ENCODE assay signal across 11 mouse cellular contexts in the genomic region with DNA sequence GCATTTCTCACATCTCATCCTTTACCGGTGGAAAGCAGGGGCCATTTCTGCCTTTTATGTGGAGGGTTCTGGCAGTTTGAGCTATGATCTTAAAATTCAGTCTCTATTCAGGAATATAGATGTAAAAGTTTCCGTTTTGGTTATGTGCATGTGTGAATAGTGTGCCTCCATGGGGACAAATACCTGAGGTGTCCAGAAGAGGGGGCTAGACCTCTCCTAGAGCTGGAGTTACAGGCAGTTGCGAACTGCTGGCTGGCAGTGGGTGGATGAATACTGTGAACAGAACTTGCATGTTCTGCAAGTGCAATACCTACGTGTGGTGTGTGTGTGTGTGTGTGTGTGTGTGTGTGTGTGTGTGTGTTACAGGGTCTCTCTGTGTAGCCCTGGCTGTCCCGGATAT. TPM values are rescaled to one million over a fixed set of nuclear protein-coding genes. Genes with fewer than 3 reads are reported as not detected.
DNase-seq lines count a peak whose midpoint lies in the region; ATAC-seq and TF ChIP-seq lines count a peak whose summit lies in the region.
"Had no signal": no experiment of that assay in that cellular context is flagged by ENCODE, and none has a peak within 500 bp of the region (broad histone marks: within the 10 kb centered on the region; RNA-seq: fewer than 3 reads in every experiment).

No protein-coding gene starts in this region.

- H3K36me3 ChIP-seq in kidney, postnatal 0 days (ENCODE audit: insufficient read depth, low read length) = no peaks in the 10 kb centered on the region
- H3K36me3 ChIP-seq in kidney, embryonic 15.5 days = no peaks in the 10 kb centered on the region
- H3K36me3 ChIP-seq in liver, postnatal 0 days (replicated peaks; ENCODE audit: insufficient read depth, low read length) = no peaks in the 10 kb centered on the region
- H3K36me3 ChIP-seq in heart, embryonic 12.5 days = no peaks in the 10 kb centered on the region
- H3K36me3 ChIP-seq: hindbrain, embryonic 15.5 days; midbrain, embryonic 15.5 days had no signal

- TF ChIP-seq EP300 in liver, postnatal 0 days (IDR thresholded peaks at IDR 0.05; ENCODE audit: low read depth) = no peak

- H3K9ac ChIP-seq in kidney, postnatal 0 days (ENCODE audit: low read depth, low read length) = no peak overlapping the region
- no peak overlapping the region for H3K9ac ChIP-seq in kidney, embryonic 15.5 days
- no peak overlapping the region for H3K9ac ChIP-seq in liver, postnatal 0 days (replicated peaks)
- H3K9ac ChIP-seq in heart, embryonic 12.5 days = no peak overlapping the region
- H3K9ac ChIP-seq: hindbrain, embryonic 15.5 days; midbrain, embryonic 15.5 days had no signal

- 77% methylated on average over 5 of the region's 5 CpGs for WGBS in kidney, postnatal 0 days
- 69% methylated on average over 5 of the region's 5 CpGs for WGBS in kidney, embryonic 15.5 days
- 67% methylated on average over 5 of the region's 5 CpGs for WGBS in liver, postnatal 0 days (ENCODE audit: insufficient replicate concordance)
- WGBS in heart, embryonic 12.5 days = 72% methylated on average over 5 of the region's 5 CpGs

- H3K4me2 ChIP-seq in kidney, postnatal 0 days (ENCODE audit: low read length) = no peak overlapping the region
- H3K4me2 ChIP-seq in kidney, embryonic 15.5 days = no peak overlapping the region
- H3K4me2 ChIP-seq in liver, postnatal 0 days (ENCODE audit: low read depth, low read length) = no peak overlapping the region
- no peak overlapping the region for H3K4me2 ChIP-seq in heart, embryonic 12.5 days
- H3K4me2 ChIP-seq: hindbrain, embryonic 15.5 days; midbrain, embryonic 15.5 days had no signal

- peaks cover 26% of the 10 kb centered on the region for H3K27me3 ChIP-seq in kidney, postnatal 0 days (ENCODE audit: insufficient read depth, low read length)
- peaks cover 52% of the 10 kb centered on the region for H3K27me3 ChIP-seq in kidney, embryonic 15.5 days
- peaks cover 24% of the 10 kb centered on the region for H3K27me3 ChIP-seq in liver, postnatal 0 days (ENCODE audit: insufficient read depth, low read length)
- peaks cover 26% of the 10 kb centered on the region for H3K27me3 ChIP-seq in heart, embryonic 12.5 days (replicated peaks)

- peak; percentile 40; the same call in 1 of the 2 replicates for TF ChIP-seq CTCF in kidney, postnatal 0 days (IDR thresholded peaks at IDR 0.05; ENCODE audit: low read depth)
- peak; percentile 53 for TF ChIP-seq CTCF in liver, postnatal 0 days (IDR thresholded peaks at IDR 0.05; ENCODE audit: low read depth)

- DNase-seq in kidney, postnatal 0 days (ENCODE audit: low spot score) = no peak
- peak; percentile 31 to 40 for DNase-seq in B cell, adult 2 months
- peak; percentile 42 for DNase-seq in MEL-GATA-1-ER (ENCODE audit: extremely low read depth, low read depth)
- DNase-seq in liver, postnatal 0 days = peak; percentile 39
- no peak for DNase-seq in adrenal gland, adult 18-20 months (ENCODE audit: low spot score in 2 of 2)
- DNase-seq: kidney, postnatal 36 days had no signal

- H3K4me3 ChIP-seq in kidney, postnatal 0 days (replicated peaks; ENCODE audit: low read depth, low read length) = no peak overlapping the region
- no peak overlapping the region for H3K4me3 ChIP-seq in kidney, embryonic 15.5 days (replicated peaks)
- H3K4me3 ChIP-seq in liver, postnatal 0 days (ENCODE audit: low read depth, low read length) = no peak overlapping the region
- no peak overlapping the region for H3K4me3 ChIP-seq in heart, embryonic 12.5 days
- H3K4me3 ChIP-seq: hindbrain, embryonic 15.5 days; midbrain, embryonic 15.5 days had no signal

- 0 out of 2 replicates have a peak, but pooled peaks cover 4% of the 10 kb centered on the region for H3K4me1 ChIP-seq in kidney, postnatal 0 days (replicated peaks; ENCODE audit: insufficient read depth, low read length)
- peaks cover 26% of the 10 kb centered on the region for H3K4me1 ChIP-seq in kidney, embryonic 15.5 days
- H3K4me1 ChIP-seq in liver, postnatal 0 days (ENCODE audit: insufficient read depth) = peaks cover 20% of the 10 kb centered on the region
- H3K4me1 ChIP-seq in heart, embryonic 12.5 days (replicated peaks) = peaks cover 24% of the 10 kb centered on the region

- no peaks in the 10 kb centered on the region for H3K9me3 ChIP-seq in kidney, postnatal 0 days (replicated peaks; ENCODE audit: low read length)
- H3K9me3 ChIP-seq in kidney, embryonic 15.5 days (replicated peaks) = no peaks in the 10 kb centered on the region
- no peaks in the 10 kb centered on the region for H3K9me3 ChIP-seq in liver, postnatal 0 days (ENCODE audit: low read length)
- no peaks in the 10 kb centered on the region for H3K9me3 ChIP-seq in heart, embryonic 12.5 days (replicated peaks)
- H3K9me3 ChIP-seq: hindbrain, embryonic 15.5 days; midbrain, embryonic 15.5 days had no signal

- no peak overlapping the region for H3K27ac ChIP-seq in kidney, postnatal 0 days
- no peak overlapping the region for H3K27ac ChIP-seq in kidney, embryonic 15.5 days
- no peak overlapping the region for H3K27ac ChIP-seq in liver, postnatal 0 days (ENCODE audit: low read depth)
- H3K27ac ChIP-seq in heart, embryonic 12.5 days (ENCODE audit: poor library complexity, severe bottlenecking) = no peak overlapping the region
- H3K27ac ChIP-seq: hindbrain, embryonic 15.5 days; midbrain, embryonic 15.5 days had no signal

- no peak for ATAC-seq in kidney, postnatal 0 days (replicated peaks; ENCODE audit: low FRiP score, low read depth)
- ATAC-seq in kidney, embryonic 15.5 days (replicated peaks; ENCODE audit: low FRiP score) = no peak
- no peak for ATAC-seq in liver, postnatal 0 days
- ATAC-seq in heart, embryonic 12.5 days (ENCODE audit: insufficient number of reproducible peaks, low FRiP score) = no peak
- ATAC-seq: midbrain, embryonic 15.5 days had no signal

RNA-seq across cellular contexts. Expression of a gene that starts 2.7 kb away (rescaled TPM):
- polyA plus RNA-seq in kidney, postnatal 0 days (2015; fragmentation: Nextera tagmentation; extraction: Ambion mirVana) = 0.05 and 0.11 TPM in 2 replicates
- 0.23 TPM in 2 replicates for polyA plus RNA-seq in kidney, embryonic 15.5 days (2015; fragmentation: Nextera tagmentation; extraction: Ambion mirVana)
- 0.02 TPM in 1 of 2 replicates, not detected in the other for polyA plus RNA-seq in liver, postnatal 0 days (2015; fragmentation: Nextera tagmentation; extraction: Ambion mirVana)
- total RNA-seq in adrenal gland, adult 18-20 months (2021) = under 1 TPM; 0.29 to 0.30 TPM
- 0.82 TPM in 2 replicates for polyA plus RNA-seq in heart, embryonic 12.5 days (2016; fragmentation: Nextera tagmentation; extraction: Ambion mirVana)

RNA-seq across cellular contexts. Expression of a gene that starts 3.3 kb away (rescaled TPM):
- polyA plus RNA-seq in kidney, postnatal 0 days (2015; fragmentation: Nextera tagmentation; extraction: Ambion mirVana) = 18.5 and 19.5 TPM in 2 replicates
- polyA plus RNA-seq in kidney, embryonic 15.5 days (2015; fragmentation: Nextera tagmentation; extraction: Ambion mirVana) = 34.3 and 38.7 TPM in 2 replicates
- 11.8 and 14.2 TPM in 2 replicates for polyA plus RNA-seq in liver, postnatal 0 days (2015; fragmentation: Nextera tagmentation; extraction: Ambion mirVana)
- total RNA-seq in adrenal gland, adult 18-20 months (2021) = 10 to 100 TPM; 28.7 to 30.2 TPM
- polyA plus RNA-seq in heart, embryonic 12.5 days (2016; fragmentation: Nextera tagmentation; extraction: Ambion mirVana) = 22.1 and 23.6 TPM in 2 replicates

RNA-seq across cellular contexts. Expression of a gene that starts 26.6 kb away (rescaled TPM):
- 135 and 138 TPM in 2 replicates for polyA plus RNA-seq in kidney, postnatal 0 days (2015; fragmentation: Nextera tagmentation; extraction: Ambion mirVana)
- polyA plus RNA-seq in kidney, embryonic 15.5 days (2015; fragmentation: Nextera tagmentation; extraction: Ambion mirVana) = 66.6 and 68.0 TPM in 2 replicates
- 79.4 and 79.9 TPM in 2 replicates for polyA plus RNA-seq in liver, postnatal 0 days (2015; fragmentation: Nextera tagmentation; extraction: Ambion mirVana)
- total RNA-seq in adrenal gland, adult 18-20 months (2021) = 10 to 100 TPM; 51.1 to 53.2 TPM
- polyA plus RNA-seq in heart, embryonic 12.5 days (2016; fragmentation: Nextera tagmentation; extraction: Ambion mirVana) = 84.5 and 85.0 TPM in 2 replicates

RNA-seq across cellular contexts. Expression of a gene that starts 45.2 kb away (rescaled TPM):
- polyA plus RNA-seq in kidney, postnatal 0 days (2015; fragmentation: Nextera tagmentation; extraction: Ambion mirVana) = 0.38 and 0.62 TPM in 2 replicates
- polyA plus RNA-seq in kidney, embryonic 15.5 days (2015; fragmentation: Nextera tagmentation; extraction: Ambion mirVana) = 0.23 and 0.43 TPM in 2 replicates
- 0.13 and 0.26 TPM in 2 replicates for polyA plus RNA-seq in liver, postnatal 0 days (2015; fragmentation: Nextera tagmentation; extraction: Ambion mirVana)
- total RNA-seq in adrenal gland, adult 18-20 months (2021) = under 1 TPM; 0.07 to 0.10 TPM
- polyA plus RNA-seq in heart, embryonic 12.5 days (2016; fragmentation: Nextera tagmentation; extraction: Ambion mirVana) = 0.37 and 0.82 TPM in 2 replicates
- polyA plus RNA-seq: forebrain, embryonic 11.5 days had no signal

Comparison
In these comparisons a context has a peak if more than half of its experiments do, and no peak if none do; other contexts are left out.
1. DNase-seq: peak in B cell, adult 2 months (2 of 2), MEL-GATA-1-ER (single experiment) and liver, postnatal 0 days (single experiment); none in kidney, postnatal 0 days (single experiment) and adrenal gland, adult 18-20 months (0 of 2).